Mouse (Mus musculus) hindbrain, embryonic 13.5 days (tissue): ENCODE measurements around the gene Mthfs. TPM values are rescaled to one million over a fixed set of nuclear protein-coding genes. Genes with fewer than 3 reads are reported as not detected.

Source experiments
- ATAC-seq: fragments of 200-750 bp; cut with Nextera tagmentation; 2 replicates; pipeline ENCODE4 v1.8.0; 2017; ENCODE audit warnings: moderate TSS enrichment; ENCODE audit not compliant: low FRiP score
- H3K27ac ChIP-seq: fragments of 300-500 bp; sonication (generic); 2 replicates; pipeline ENCODE4 v1.5.1; 2015; ENCODE audit warnings: inconsistent platforms, mild to moderate bottlenecking, moderate library complexity
- H3K27me3 ChIP-seq: fragments of 300-500 bp; sonication (generic); 2 replicates; pipeline ENCODE4 v1.6.1; 2015; ENCODE audit warnings: mild to moderate bottlenecking, inconsistent platforms
- H3K36me3 ChIP-seq: fragments of 300-500 bp; sonication (generic); 2 replicates; pipeline ENCODE4 v1.6.1; 2015; ENCODE audit warnings: mild to moderate bottlenecking, inconsistent platforms
- H3K4me1 ChIP-seq: fragments of 300-500 bp; sonication (generic); replicated peaks from 2 replicates; pipeline ENCODE4 v1.6.1; 2015; ENCODE audit warnings: inconsistent platforms
- H3K4me2 ChIP-seq: fragments of 300-500 bp; sonication (generic); 2 replicates; pipeline ENCODE4 v1.6.1; 2015; ENCODE audit warnings: inconsistent platforms, mild to moderate bottlenecking, moderate library complexity
- H3K4me3 ChIP-seq: fragments of 300-500 bp; sonication (generic); 2 replicates; pipeline ENCODE4 v1.5.1; 2015; ENCODE audit warnings: mild to moderate bottlenecking, inconsistent platforms
- H3K9ac ChIP-seq: fragments of 300-500 bp; sonication (generic); 2 replicates; pipeline ENCODE4 v1.6.1; 2015; ENCODE audit warnings: mild to moderate bottlenecking, inconsistent platforms
- H3K9me3 ChIP-seq: fragments of 300-500 bp; sonication (generic); 2 replicates; pipeline ENCODE4 v1.6.1; 2016; ENCODE audit warnings: inconsistent platforms
- WGBS: fragments of 180-500 bp; shearing (Covaris S2); methylation state at CpG from one replicate; pipeline ENCODE4 v1.1.7; 2015; 5-methylcytosine and 5-hydroxymethylcytosine counted together
- polyA plus RNA-seq: library from polyadenylated mRNA; unstranded; fragments of >200 nt; fragmentation: Nextera tagmentation; extraction: Ambion mirVana; gene quantifications from 2 replicates; pipeline ENCODE4 v1.2.1, GENCODE M21; 2015

Gene Mthfs
- polyA plus RNA-seq, 1 experiment from 2014 or later, result 14.9 TPM

DNA sequence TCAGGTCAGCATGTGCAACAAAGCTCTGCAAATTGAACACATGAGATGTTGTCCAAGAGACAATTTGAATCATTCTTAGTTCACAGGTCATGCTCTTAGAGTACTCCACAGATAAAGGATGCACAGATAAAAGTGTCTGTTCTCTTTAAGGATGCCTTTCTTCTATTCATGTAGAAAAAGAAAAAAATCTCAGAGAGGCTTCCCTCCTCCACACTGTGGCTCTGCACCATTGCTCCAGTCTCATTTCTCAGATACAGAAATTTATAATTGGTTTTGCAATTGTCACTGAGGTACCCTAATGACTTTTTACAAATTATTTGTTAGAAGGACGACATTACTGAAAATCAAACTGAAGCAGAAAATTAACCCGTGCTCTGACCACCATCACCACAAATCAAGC lies 101.2 kb downstream of the Mthfs start:
- ATAC-seq, result no peak

DNA sequence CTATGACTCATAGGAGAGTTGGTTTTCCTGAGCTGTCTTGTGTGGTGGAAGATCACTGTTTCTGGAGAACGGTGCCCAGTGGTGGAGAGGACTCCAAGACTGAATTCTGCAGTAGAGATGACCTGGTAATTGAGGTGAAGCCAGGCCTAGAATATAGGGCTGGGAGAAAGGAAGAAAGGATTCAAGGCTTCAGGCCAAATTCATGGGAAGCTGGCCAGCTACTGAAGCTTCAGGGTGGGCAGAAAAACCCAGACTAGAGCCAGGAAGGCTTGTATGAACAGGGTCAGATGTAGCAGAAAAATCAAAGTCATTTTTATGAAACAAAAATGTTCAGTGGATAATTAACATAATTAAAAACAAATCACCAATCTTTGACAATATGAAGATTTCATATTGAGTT lies 163.3 kb downstream of the Mthfs start:
- no peak overlapping the region for H3K27ac ChIP-seq
- H3K9me3 ChIP-seq, result no peaks in the 10 kb centered on the region
- ATAC-seq, result no peak
- no peaks in the 10 kb centered on the region for H3K27me3 ChIP-seq
- WGBS, result 85% methylated on average over 1 of the region's 1 CpGs
- no peak overlapping the region for H3K9ac ChIP-seq
- no peak overlapping the region for H3K4me3 ChIP-seq
- no peaks in the 10 kb centered on the region for H3K4me1 ChIP-seq
- no peak overlapping the region for H3K4me2 ChIP-seq
- H3K36me3 ChIP-seq, result no peaks in the 10 kb centered on the region

More for the DNA sequence above, 101.2 kb downstream of the Mthfs start:
- WGBS, result 79% methylated on average over 2 of the region's 2 CpGs
- Histone ChIP-seq H3K36me3 (no peaks in the 10 kb centered on the region), H3K4me3 (no peak overlapping the region), H3K4me1 (peaks cover 6% of the 10 kb centered on the region; the same call in 1 of the 2 replicates), H3K9me3 (no peaks in the 10 kb centered on the region), H3K27me3 (no peaks in the 10 kb centered on the region), H3K9ac (no peak overlapping the region), H3K4me2 (no peak overlapping the region), H3K27ac (no peak overlapping the region)

DNA sequence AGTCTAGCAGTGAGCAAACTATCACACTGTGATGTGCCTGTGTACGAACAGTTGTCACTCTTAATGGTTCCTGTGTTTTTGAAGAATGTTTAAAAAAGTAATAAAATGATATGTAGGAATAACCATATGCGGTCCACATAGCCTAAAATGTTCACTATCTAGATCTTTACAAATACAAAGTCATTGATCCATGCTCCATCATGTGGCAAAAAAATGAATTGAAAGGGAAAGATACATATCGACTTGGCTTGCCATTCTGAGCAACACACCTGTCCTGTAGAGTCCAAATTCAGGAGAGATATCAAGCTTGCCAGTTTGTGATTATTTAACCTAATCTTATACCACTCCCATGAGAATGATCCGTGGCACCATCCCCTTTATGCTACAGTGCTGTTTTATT lies 164.2 kb downstream of the Mthfs start:
- WGBS, result 84% methylated on average over 4 of the region's 4 CpGs
- H3K9me3 ChIP-seq, result no peaks in the 10 kb centered on the region
- no peak overlapping the region for H3K4me2 ChIP-seq
- no peaks in the 10 kb centered on the region for H3K36me3 ChIP-seq
- no peak overlapping the region for H3K27ac ChIP-seq
- no peak for ATAC-seq
- no peak overlapping the region for H3K9ac ChIP-seq
- no peak overlapping the region for H3K4me3 ChIP-seq
- no peaks in the 10 kb centered on the region for H3K4me1 ChIP-seq
- no peaks in the 10 kb centered on the region for H3K27me3 ChIP-seq

DNA sequence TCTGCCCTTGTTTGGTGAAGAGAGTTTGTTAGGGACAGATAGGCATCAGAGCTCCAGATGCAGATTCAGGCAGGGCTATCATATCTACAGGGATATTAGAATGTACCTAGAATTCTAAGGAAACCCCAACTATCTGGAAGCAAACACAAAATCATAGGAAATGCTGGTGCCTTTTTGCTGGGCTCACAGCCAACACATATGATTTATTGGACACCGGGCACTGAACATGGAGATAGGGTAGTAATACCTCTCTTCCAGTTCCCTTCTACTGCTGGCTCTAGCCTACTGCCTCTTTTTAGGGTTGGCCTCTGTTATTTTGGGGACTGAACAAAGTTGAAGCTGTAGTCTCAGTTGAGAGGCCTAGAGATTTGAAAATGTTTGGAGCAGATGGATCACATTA lies 192.6 kb downstream of the Mthfs start:
- WGBS, result 85% methylated on average over 1 of the region's 1 CpGs
- ATAC-seq, result no peak
- H3K9me3 ChIP-seq, result no peaks in the 10 kb centered on the region
- H3K4me1 ChIP-seq, result no peaks in the 10 kb centered on the region
- no peak overlapping the region for H3K4me2 ChIP-seq
- no peaks in the 10 kb centered on the region for H3K36me3 ChIP-seq
- no peak overlapping the region for H3K27ac ChIP-seq
- no peak overlapping the region for H3K4me3 ChIP-seq
- no peak overlapping the region for H3K9ac ChIP-seq
- no peaks in the 10 kb centered on the region for H3K27me3 ChIP-seq

Other genes with a start within 250 kb of the Mthfs start
- not detected in 2 replicates for gene Trim43b, start 117.8 kb upstream of the Mthfs start, polyA plus RNA-seq
- 1.2 and 1.8 TPM in 2 replicates for gene Bcl2a1b, start 11.5 kb upstream of the Mthfs start, polyA plus RNA-seq
- gene Gm29094, start 11.3 kb upstream of the Mthfs start, polyA plus RNA-seq, result not detected in 2 replicates